Mouse (Mus musculus) ES-Bruce4 (cell line): ENCODE data around the gene Nol10.

Experiments used
- CTCF ChIP-seq: IDR thresholded peaks from one replicate; pipeline ENCODE4 v1.8.1; 2011; ENCODE audit warnings: low read depth, low read length
- POLR2A ChIP-seq: IDR thresholded peaks from one replicate; pipeline ENCODE4 v1.8.1; 2011; ENCODE audit warnings: low read length; ENCODE audit not compliant: insufficient read depth

GRCm38 (mm10) chr12:17390510-17390909, 42.3 kb downstream of the Nol10 start:
- TF ChIP-seq POLR2A (no peak), CTCF (no peak)
